Mouse (Mus musculus) layer of hippocampus, adult 18-20 months (tissue): Measurements from ENCODE around the gene Ggcx. TPM values are rescaled to one million over a fixed set of nuclear protein-coding genes. Genes with fewer than 3 reads are reported as not detected.

Source experiments
- DNase-seq, 2 experiments: peaks; one replicate each; pipeline ENCODE4 v3.0.0; 2022; ENCODE audit warnings: low spot score in 2 of 2
- long read RNA-seq: library from polyadenylated mRNA; stranded (forward); transcript quantifications from one replicate; pipeline ENCODE4 v2.0.0, GENCODE M21; 2021
- total RNA-seq, 2 experiments: library from RNA; stranded (reverse); gene quantifications; 2 replicates each; pipeline ENCODE4 v1.2.3; 2021

Ggcx gene
- 10 to 100 TPM; 21.7 to 23.3 TPM for total RNA-seq
- long read RNA-seq, transcript Ggcx-201 (15 exons, 2,929 nt): major isoform, 10 of 13 reads
- long read RNA-seq, partial matches to known transcripts: 0 of 13 reads
- long read RNA-seq, other reads (novel, unspliced or antisense): 3 of 13 reads

GRCm38 (mm10) chr6:72414076-72414756 lies at the start of gene Ggcx:
Gene Ggcx, plus strand, starts transcription at chr6:72414308.
- DNase-seq: peak; percentile 88 to 94

GRCm38 (mm10) chr6:72364985-72365384 lies 49.1 kb upstream of the Ggcx start:
- DNase-seq: no peak

DNA sequence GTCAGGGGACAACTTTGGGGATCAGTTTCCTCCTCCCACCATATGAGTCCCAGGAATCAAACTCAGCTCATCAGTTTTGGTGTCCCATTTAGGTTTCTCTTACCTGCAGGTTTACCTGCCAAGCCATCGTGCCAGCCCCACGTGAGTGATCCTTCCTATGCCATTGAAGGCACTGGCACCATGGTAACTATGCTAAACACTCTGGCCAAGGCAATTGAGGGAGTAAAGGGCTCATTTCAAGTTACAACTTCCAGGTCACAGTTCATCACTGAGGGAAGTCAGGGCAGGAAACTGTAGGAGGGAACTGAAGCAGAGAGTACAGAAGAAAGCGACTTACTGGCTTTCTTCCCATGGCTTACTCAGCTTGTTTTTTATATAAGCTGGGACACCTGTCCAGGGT lies 47.8 kb upstream of the Ggcx start:
- DNase-seq: no peak

DNA sequence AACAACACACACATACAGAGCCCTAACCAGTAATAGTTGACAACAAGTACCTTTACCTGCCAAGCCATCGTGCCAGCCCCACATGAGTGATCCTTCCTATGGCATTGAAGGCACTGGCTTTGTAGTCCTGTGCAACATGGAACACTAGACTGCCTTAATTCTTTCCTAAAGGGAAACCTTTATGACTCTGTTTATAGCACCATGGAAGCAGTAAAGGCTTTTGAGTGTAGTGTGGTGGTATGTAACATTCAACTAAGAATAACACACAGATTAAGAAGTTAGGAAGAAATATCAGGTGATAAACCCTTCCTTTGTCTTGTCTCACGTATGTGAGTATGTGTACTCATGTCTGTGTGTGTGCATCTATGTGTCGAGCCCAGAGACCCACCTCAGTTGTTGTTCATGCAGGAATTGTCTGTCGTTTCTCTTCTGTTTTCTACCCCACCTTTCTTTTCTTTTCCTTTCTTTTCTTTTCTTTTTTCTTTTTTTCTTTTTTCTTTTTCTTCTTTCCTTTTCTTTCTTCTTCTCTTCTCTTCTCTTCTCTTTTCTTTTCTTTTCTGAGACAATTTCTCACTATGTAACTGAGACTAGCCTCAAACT lies 47.2 kb upstream of the Ggcx start, which contains the start of gene Rnf181:
Gene Rnf181 (minus strand): TSS at position 113 of the 600 bp plus-strand sequence.
- no peak for DNase-seq

GRCm38 (mm10) chr6:72367460-72367974 lies 46.6 kb upstream of the Ggcx start:
- DNase-seq: no peak

GRCm38 (mm10) chr6:72369557-72369956 lies 44.6 kb upstream of the Ggcx start:
- DNase-seq: no peak

DNA sequence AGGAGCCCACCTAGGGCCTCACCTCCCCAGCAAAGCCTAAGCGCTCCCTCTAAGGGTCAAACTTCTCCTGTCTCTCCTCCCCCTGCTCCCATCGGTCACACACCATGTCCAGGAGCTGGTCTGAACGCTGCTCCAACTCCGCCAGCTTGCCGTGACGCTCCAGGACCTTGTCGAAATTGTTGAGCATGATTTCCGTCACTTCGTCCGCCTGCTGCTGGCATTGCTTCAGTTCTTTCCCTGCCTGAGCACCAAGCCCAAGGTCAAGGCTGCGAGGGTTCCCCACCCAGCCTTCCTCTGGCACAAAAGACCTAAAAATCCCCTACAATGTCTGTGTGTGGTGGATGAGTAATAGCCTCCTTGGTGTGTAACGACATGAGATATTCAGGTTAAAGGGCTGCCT lies 44.0 kb upstream of the Ggcx start:
- DNase-seq: no peak

DNA sequence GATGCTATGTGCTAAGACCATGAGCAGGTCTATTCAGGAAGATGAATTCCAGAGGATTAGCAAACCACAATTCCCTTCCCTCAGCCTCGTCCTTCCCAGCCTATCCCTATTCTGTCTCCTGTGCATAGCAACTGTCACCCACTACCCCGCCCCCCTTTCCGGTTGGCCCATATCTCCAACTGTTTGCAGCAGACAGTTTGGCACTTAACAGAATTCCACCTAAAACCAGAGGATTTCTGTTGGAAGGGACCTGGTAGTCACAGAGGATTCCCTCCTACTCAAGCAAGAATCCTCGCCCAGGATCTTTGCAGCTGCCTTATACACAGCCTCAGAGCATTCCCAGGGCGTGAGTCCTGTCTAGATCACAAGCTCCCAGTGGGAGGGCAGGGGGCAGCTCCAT lies 43.0 kb upstream of the Ggcx start:
- peak in 1 of 2 experiments; percentile 69 for DNase-seq

GRCm38 (mm10) chr6:72371571-72371970 lies 42.5 kb upstream of the Ggcx start:
- no peak for DNase-seq

DNA sequence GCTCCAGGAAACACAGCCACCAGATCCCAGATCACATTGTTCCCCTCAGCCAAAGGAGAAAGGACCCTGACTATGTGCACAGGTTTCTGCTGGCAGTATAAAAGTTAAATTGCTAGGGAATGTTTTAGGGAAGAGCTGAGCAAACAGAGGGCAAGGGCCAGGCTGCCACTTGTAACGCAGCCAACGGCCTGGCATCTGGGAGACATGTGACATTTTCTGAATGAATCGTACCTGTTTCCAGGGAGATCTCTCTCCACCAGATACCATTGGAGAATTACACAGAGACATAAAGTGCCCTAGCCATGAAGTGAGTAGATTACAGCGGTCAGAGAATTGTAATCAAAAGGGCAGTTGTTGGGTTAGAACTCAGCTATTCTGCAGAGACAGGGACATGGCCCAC lies 40.9 kb upstream of the Ggcx start:
- DNase-seq: no peak

DNA sequence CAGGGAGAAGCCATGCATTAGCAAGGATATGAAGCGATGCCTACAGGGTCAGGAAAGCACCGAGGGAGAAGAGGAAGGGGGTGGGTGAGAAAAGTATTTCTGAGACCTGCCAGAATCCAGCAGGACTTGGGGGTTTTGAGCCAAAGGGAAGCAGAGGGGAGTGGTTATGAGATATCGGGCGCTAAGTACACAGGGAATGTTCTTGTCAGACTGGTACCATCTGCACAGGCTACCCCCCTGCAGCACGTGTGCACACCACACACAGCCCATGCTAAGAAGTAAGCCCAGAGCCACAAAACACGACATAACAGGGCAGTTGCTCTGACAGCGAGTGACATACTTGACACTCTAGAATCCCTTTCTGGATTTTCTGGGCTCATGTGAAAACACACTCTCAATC lies 39.9 kb upstream of the Ggcx start:
- no peak for DNase-seq

DNA sequence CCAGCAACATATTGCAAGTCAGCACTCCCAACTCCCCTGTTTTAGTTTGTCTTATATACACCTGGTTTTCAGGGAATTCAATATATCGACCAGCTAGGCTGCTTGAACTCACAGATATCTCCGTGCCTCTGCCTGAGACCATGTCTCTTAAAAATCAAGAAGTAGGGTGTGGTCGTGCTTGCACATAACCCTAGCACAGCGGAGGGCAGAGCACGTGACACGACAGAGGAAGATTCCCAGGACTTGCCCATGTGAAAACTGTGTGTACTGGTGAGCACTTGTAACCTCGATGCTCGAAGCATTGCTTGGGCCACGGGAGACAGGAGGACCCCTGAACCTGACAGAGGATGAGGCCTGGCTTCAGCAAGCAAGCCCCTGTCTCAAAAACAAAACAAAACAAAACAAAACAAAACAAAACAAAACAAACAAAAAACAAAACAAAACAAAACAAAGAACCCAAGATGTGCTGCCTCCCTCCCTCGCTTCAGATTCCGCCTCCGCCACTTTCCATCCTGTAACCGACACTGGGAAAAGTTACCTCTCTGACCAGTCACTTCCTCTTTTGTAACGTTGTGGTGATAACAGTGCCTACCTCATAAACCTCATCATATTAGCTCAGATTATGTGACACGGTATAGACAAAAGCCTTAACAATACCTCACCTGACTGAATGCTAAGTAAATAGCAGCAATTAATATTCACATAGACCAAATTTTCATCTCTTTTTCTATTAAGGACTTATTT lies 39.1 kb upstream of the Ggcx start:
- DNase-seq: no peak

GRCm38 (mm10) chr6:72378510-72379234 lies 35.4 kb upstream of the Ggcx start:
- DNase-seq: no peak

- no peak for DNase-seq
These were observed 34.6 kb upstream of the Ggcx start for GRCm38 (mm10) chr6:72379377-72380130.

GRCm38 (mm10) chr6:72380131-72380770 lies 33.9 kb upstream of the Ggcx start, which contains the start of gene Vamp5:
Gene Vamp5, minus strand, starts transcription at chr6:72380468.
- peak in 1 of 2 experiments; percentile 25 for DNase-seq

- DNase-seq: no peak
These were observed 31.6 kb upstream of the Ggcx start for GRCm38 (mm10) chr6:72382494-72382893.

- DNase-seq: no peak
These were observed 30.8 kb upstream of the Ggcx start for GRCm38 (mm10) chr6:72383142-72383820.

GRCm38 (mm10) chr6:72383952-72384351 lies 30.2 kb upstream of the Ggcx start:
- DNase-seq: no peak

GRCm38 (mm10) chr6:72385258-72385657 lies 28.9 kb upstream of the Ggcx start:
- no peak for DNase-seq
